Mouse (Mus musculus) thymus, adult 2 months (tissue): ENCODE measurements at regions not wholly inside any gene's neighbourhood (a gene's known extent, or its start where the extent isn't known, plus 50 kb on each side); places are given as distances from the start of the nearest gene placed in this dataset.

ENCODE experiments used
- CTCF ChIP-seq: fragments of 200-500 bp; IDR thresholded peaks from 2 replicates; pipeline ENCODE4 v1.5.1; 2012; ENCODE audit warnings: mild to moderate bottlenecking, control low read depth, low read length, moderate library complexity, borderline replicate concordance; ENCODE audit not compliant: control insufficient read depth, poor library complexity, insufficient read depth; ENCODE audit errors: extremely low read depth
- POLR2A ChIP-seq: fragments of 200-500 bp; IDR thresholded peaks from 2 replicates; pipeline ENCODE4 v1.6.1; 2012; ENCODE audit warnings: mild to moderate bottlenecking, low read length, control low read depth, moderate library complexity; ENCODE audit not compliant: control insufficient read depth, poor library complexity, insufficient read depth; ENCODE audit errors: extremely low read depth

GRCm38 (mm10) chr6:117677821-117678220 is 163.2 kb upstream of the Zfp637 start:
- TF ChIP-seq CTCF (no peak), POLR2A (no peak)
